Mouse (Mus musculus): ENCODE measurements around the gene Minpp1.

- TF ChIP-seq CTCF (conservative IDR thresholded peaks at IDR 0.05; ENCODE audit: low read length) (no peak), NANOG (IDR thresholded peaks at IDR 0.05; ENCODE audit: borderline replicate concordance, low read length) (no peak)
Measured at GRCm38 (mm10) chr19:32494611-32495010, 9.0 kb downstream of the Minpp1 start.

Measured in E14TG2a.4 (cell line).